Mouse (Mus musculus) forebrain, embryonic 12.5 days (tissue): ENCODE results near the gene Zyg11b. TPM values are rescaled to one million over a fixed set of nuclear protein-coding genes. Genes with fewer than 3 reads are reported as not detected.

Experiments used
- ATAC-seq: fragments of 200-750 bp; cut with Nextera tagmentation; 2 replicates; pipeline ENCODE4 v1.8.0; 2017; ENCODE audit warnings: moderate TSS enrichment; ENCODE audit not compliant: low FRiP score
- H3K27ac ChIP-seq: fragments of 300-500 bp; sonication (generic); 2 replicates; pipeline ENCODE4 v1.5.1; 2016; ENCODE audit warnings: mild to moderate bottlenecking
- H3K27me3 ChIP-seq: fragments of 300-500 bp; sonication (generic); 2 replicates; pipeline ENCODE4 v1.6.1; 2016; ENCODE audit warnings: mild to moderate bottlenecking
- H3K36me3 ChIP-seq: fragments of 300-500 bp; sonication (generic); replicated peaks from 2 replicates; pipeline ENCODE4 v1.6.1; 2016; ENCODE audit warnings: mild to moderate bottlenecking
- H3K4me1 ChIP-seq: fragments of 300-500 bp; sonication (generic); 2 replicates; pipeline ENCODE4 v1.6.1; 2016
- H3K4me2 ChIP-seq: fragments of 300-500 bp; sonication (generic); 2 replicates; pipeline ENCODE4 v1.6.1; 2016; ENCODE audit warnings: mild to moderate bottlenecking, moderate library complexity
- H3K4me3 ChIP-seq: fragments of 300-500 bp; sonication (generic); replicated peaks from 2 replicates; pipeline ENCODE4 v1.5.1; 2016; ENCODE audit warnings: mild to moderate bottlenecking
- H3K9ac ChIP-seq: fragments of 300-500 bp; sonication (generic); 2 replicates; pipeline ENCODE4 v1.6.1; 2016; ENCODE audit warnings: mild to moderate bottlenecking
- H3K9me3 ChIP-seq: fragments of 300-500 bp; sonication (generic); 2 replicates; pipeline ENCODE4 v1.6.1; 2016
- WGBS: fragments of 180-500 bp; shearing (Covaris S2); methylation state at CpG from one replicate; pipeline ENCODE4 v1.1.7; 2016; 5-methylcytosine and 5-hydroxymethylcytosine counted together
- polyA plus RNA-seq: library from polyadenylated mRNA; unstranded; fragments of >200 nt; fragmentation: Nextera tagmentation; extraction: Ambion mirVana; gene quantifications from 2 replicates; pipeline ENCODE4 v1.2.1, GENCODE M21; 2016

Zyg11b gene
- polyA plus RNA-seq, 1 experiment from 2014 or later: 26.2 TPM

GRCm38 (mm10) chr4:108217332-108218179 lies 83.3 kb downstream of the Zyg11b start, which contains the start of gene Zyg11a:
Gene Zyg11a (minus strand): TSS chr4:108218048.
- no peak within 1 kb of the TSS for H3K27ac ChIP-seq
- no peaks in the 10 kb centered on the region for H3K36me3 ChIP-seq
- H3K4me2 ChIP-seq: peak within 1 kb of the TSS; percentile 61
- no peaks in the 10 kb centered on the region for H3K9me3 ChIP-seq
- no peak for ATAC-seq
- H3K27me3 ChIP-seq: peaks cover 58% of the 10 kb centered on the region
- WGBS: 1% methylated on average over 81 of the region's 107 CpGs
- H3K4me3 ChIP-seq: peak within 1 kb of the TSS; percentile 45
- peaks cover 8% of the 10 kb centered on the region for H3K4me1 ChIP-seq
- peak within 1 kb of the TSS; percentile 36; the same call in 1 of the 2 replicates for H3K9ac ChIP-seq

GRCm38 (mm10) chr4:108213023-108213422 lies 87.9 kb downstream of the Zyg11b start:
- peaks cover 33% of the 10 kb centered on the region for H3K27me3 ChIP-seq
- 75% methylated on average over 2 of the region's 2 CpGs for WGBS

GRCm38 (mm10) chr4:108204629-108205028 lies 96.3 kb downstream of the Zyg11b start:
- no peak for ATAC-seq

More at GRCm38 (mm10) chr4:108213023-108213422, 87.9 kb downstream of the Zyg11b start:
- no peak overlapping the region for H3K27ac ChIP-seq
- H3K9me3 ChIP-seq: no peaks in the 10 kb centered on the region
- no peak for ATAC-seq
- no peak overlapping the region for H3K4me3 ChIP-seq
- H3K36me3 ChIP-seq: no peaks in the 10 kb centered on the region
- no peak overlapping the region for H3K4me2 ChIP-seq
- peaks cover 8% of the 10 kb centered on the region for H3K4me1 ChIP-seq
- H3K9ac ChIP-seq: no peak overlapping the region

GRCm38 (mm10) chr4:108199236-108199635 lies 101.7 kb downstream of the Zyg11b start:
- Histone ChIP-seq H3K9me3 (no peaks in the 10 kb centered on the region), H3K27ac (no peak overlapping the region), H3K4me2 (no peak overlapping the region), H3K36me3 (no peaks in the 10 kb centered on the region), H3K4me3 (no peak overlapping the region), H3K27me3 (no peaks in the 10 kb centered on the region), H3K9ac (no peak overlapping the region), H3K4me1 (no peaks in the 10 kb centered on the region)
- 58% methylated on average over 2 of the region's 2 CpGs for WGBS
- no peak for ATAC-seq

More at GRCm38 (mm10) chr4:108204629-108205028, 96.3 kb downstream of the Zyg11b start:
- no peaks in the 10 kb centered on the region for H3K4me1 ChIP-seq
- no peaks in the 10 kb centered on the region for H3K27me3 ChIP-seq
- no peak overlapping the region for H3K9ac ChIP-seq
- H3K9me3 ChIP-seq: no peaks in the 10 kb centered on the region
- no peak overlapping the region for H3K4me2 ChIP-seq
- no peak overlapping the region for H3K27ac ChIP-seq
- H3K4me3 ChIP-seq: no peak overlapping the region
- H3K36me3 ChIP-seq: no peaks in the 10 kb centered on the region
- WGBS: 94% methylated on average over 6 of the region's 6 CpGs

GRCm38 (mm10) chr4:108196277-108196855 lies 104.5 kb downstream of the Zyg11b start:
- Histone ChIP-seq H3K36me3 (no peaks in the 10 kb centered on the region), H3K9ac (no peak overlapping the region), H3K27ac (no peak overlapping the region), H3K4me1 (no peaks in the 10 kb centered on the region), H3K4me2 (no peak overlapping the region), H3K9me3 (no peaks in the 10 kb centered on the region), H3K27me3 (no peaks in the 10 kb centered on the region), H3K4me3 (no peak overlapping the region)
- no peak for ATAC-seq
- WGBS: 76% methylated on average over 6 of the region's 6 CpGs

GRCm38 (mm10) chr4:108192821-108193323 lies 108.0 kb downstream of the Zyg11b start:
- Histone ChIP-seq H3K4me1 (no peaks in the 10 kb centered on the region), H3K4me2 (no peak overlapping the region), H3K27me3 (no peaks in the 10 kb centered on the region), H3K9me3 (no peaks in the 10 kb centered on the region), H3K4me3 (no peak overlapping the region), H3K9ac (no peak overlapping the region), H3K36me3 (no peaks in the 10 kb centered on the region), H3K27ac (no peak overlapping the region)
- WGBS: 81% methylated on average over 2 of the region's 2 CpGs
- no peak for ATAC-seq

- Histone ChIP-seq H3K27ac (no peak overlapping the region), H3K4me1 (no peaks in the 10 kb centered on the region), H3K27me3 (no peaks in the 10 kb centered on the region), H3K4me3 (no peak overlapping the region), H3K4me2 (no peak overlapping the region), H3K36me3 (no peaks in the 10 kb centered on the region), H3K9me3 (no peaks in the 10 kb centered on the region), H3K9ac (no peak overlapping the region)
- WGBS: 48% methylated on average over 1 of the region's 1 CpGs
- ATAC-seq: no peak
These were observed 118.6 kb downstream of the Zyg11b start for GRCm38 (mm10) chr4:108182278-108182677.

Other genes starting within 250 kb of the Zyg11b start
- gene Podn, start 204.7 kb downstream of the Zyg11b start, polyA plus RNA-seq: 0.21 and 0.27 TPM in 2 replicates
- gene Scp2, start 156.1 kb downstream of the Zyg11b start, polyA plus RNA-seq: 203 and 208 TPM in 2 replicates
- gene Echdc2, start 135.7 kb downstream of the Zyg11b start, polyA plus RNA-seq: 13.6 and 16.0 TPM in 2 replicates
- gene Zyg11a, start 83.0 kb downstream of the Zyg11b start, polyA plus RNA-seq: not detected in 2 replicates
- gene Coa7, start 27.0 kb upstream of the Zyg11b start, polyA plus RNA-seq: 49.0 and 49.3 TPM in 2 replicates
- gene Shisal2a, start 82.3 kb upstream of the Zyg11b start, polyA plus RNA-seq: 2.2 and 2.3 TPM in 2 replicates
- gene Gpx7, start 105.9 kb upstream of the Zyg11b start, polyA plus RNA-seq: 29.2 and 35.1 TPM in 2 replicates
- 94.9 and 118 TPM in 2 replicates for gene Tut4, start 158.3 kb upstream of the Zyg11b start, polyA plus RNA-seq